Mouse (Mus musculus) ES-E14 (cell line): ENCODE data around the gene Dnaaf3. TPM values are rescaled to one million over a fixed set of nuclear protein-coding genes. Genes with fewer than 3 reads are reported as not detected.
"Not testable (repeated sequence)": the region's sequence is repeated elsewhere in the genome, so short reads cannot be mapped to it uniquely, and the experiment has no call there.

Experiments
- DNase-seq: peaks from one replicate; pipeline ENCODE4 v3.0.0-alpha.2; 2013; ENCODE audit warnings: low read depth, low spot score
- H3K27ac ChIP-seq: 2 replicates; pipeline ENCODE4 v1.5.1; 2012; ENCODE audit warnings: low read depth, mild to moderate bottlenecking, low read length, moderate library complexity, mixed read lengths; ENCODE audit not compliant: poor library complexity, insufficient read depth, severe bottlenecking
- H3K36me3 ChIP-seq: 2 replicates; pipeline ENCODE4 v1.6.1; 2012; ENCODE audit warnings: mild to moderate bottlenecking, low read length, moderate library complexity, mixed read lengths; ENCODE audit not compliant: control insufficient read depth, poor library complexity, insufficient read depth, severe bottlenecking
- H3K4me1 ChIP-seq, 2 experiments: fragments of 150-350 bp in 1 of 2; sonication (generic) in 1 of 2; 2 replicates each; pipeline ENCODE4 v1.6.1; 2012; ENCODE audit warnings: low read length in 2 of 2, mild to moderate bottlenecking in 1 of 2, mixed read lengths in 1 of 2; ENCODE audit not compliant: control insufficient read depth in 2 of 2, insufficient read depth in 2 of 2, poor library complexity in 1 of 2
- H3K4me3 ChIP-seq, 2 experiments: fragments of 150-350 bp in 1 of 2; sonication (generic) in 1 of 2; 2 replicates each; pipeline ENCODE4 v1.5.1; 2012; ENCODE audit warnings: low read length in 2 of 2, low read depth in 1 of 2, mild to moderate bottlenecking in 1 of 2, mixed read lengths in 1 of 2; ENCODE audit not compliant: insufficient read depth in 1 of 2, poor library complexity in 1 of 2, severe bottlenecking in 1 of 2
- H3K9ac ChIP-seq: 2 replicates; pipeline ENCODE4 v1.6.1; 2012; ENCODE audit warnings: low read depth, mild to moderate bottlenecking, low read length, mixed read lengths; ENCODE audit not compliant: poor library complexity, insufficient read depth, severe bottlenecking
- H3K9me3 ChIP-seq: fragments of 150-350 bp; sonication (generic); 2 replicates; pipeline ENCODE4 v1.6.1; 2012; ENCODE audit warnings: low read depth, mild to moderate bottlenecking, low read length; ENCODE audit not compliant: control insufficient read depth, insufficient read depth
- CHD2 ChIP-seq: IDR thresholded peaks from 2 replicates; pipeline ENCODE4 v1.6.1; 2014; ENCODE audit warnings: mild to moderate bottlenecking, low read depth, low read length, inconsistent platforms
- HCFC1 ChIP-seq: IDR thresholded peaks from 2 replicates; pipeline ENCODE4 v1.6.1; 2012; ENCODE audit warnings: low read length, inconsistent platforms, borderline replicate concordance; ENCODE audit not compliant: insufficient read depth
- MAFK ChIP-seq: IDR thresholded peaks from 2 replicates; pipeline ENCODE4 v1.6.1; 2014; ENCODE audit warnings: mild to moderate bottlenecking, low read depth, low read length, inconsistent platforms; ENCODE audit not compliant: insufficient read depth
- ZC3H11A ChIP-seq: IDR thresholded peaks from 2 replicates; pipeline ENCODE4 v1.6.1; 2012; ENCODE audit warnings: low read depth, mild to moderate bottlenecking, inconsistent platforms, low read length, borderline replicate concordance
- ZNF384 ChIP-seq: IDR thresholded peaks from 2 replicates; pipeline ENCODE4 v1.6.1; 2012; ENCODE audit warnings: low read depth, low read length, inconsistent platforms
- in situ Hi-C, 2 experiments: fragments of 600-800 bp; cut with MboI; formaldehyde crosslinking; loops; one replicate each; pipeline ENCODE4 v1.15.1; 2025; ENCODE audit warnings: low sequenced_read_pairs in 2 of 2, inconsistent platforms in 1 of 2; ENCODE audit not compliant: unreplicated experiment in 2 of 2
- total RNA-seq: library from RNA; depleted of rRNA; stranded (reverse); fragments of 300-350 nt; gene quantifications from 2 replicates; pipeline ENCODE4 v1.2.3, GENCODE M21; 2012

The Dnaaf3 gene
- total RNA-seq, 1 experiment = 3.1 TPM

GRCm38 (mm10) chr7:4527302-4527689 is 5.0 kb downstream of the Dnaaf3 start:
- Histone ChIP-seq H3K4me1 (peaks cover 3 to 21% of the 10 kb centered on the region in 2 experiments; a peak in 1 of 4 replicates), H3K27ac (no peak overlapping the region), H3K9me3 (no peaks in the 10 kb centered on the region), H3K36me3 (no peaks in the 10 kb centered on the region), H3K4me3 (peak overlapping the region; percentile 51 to 52), H3K9ac (peak overlapping the region; percentile 65)
- no peak for DNase-seq
- no peak for TF ChIP-seq CHD2
- no peak for TF ChIP-seq ZNF384
- TF ChIP-seq HCFC1 = no peak
- TF ChIP-seq ZC3H11A = no peak
- TF ChIP-seq MAFK = no peak
- in situ Hi-C loops = no loop called here

DNA sequence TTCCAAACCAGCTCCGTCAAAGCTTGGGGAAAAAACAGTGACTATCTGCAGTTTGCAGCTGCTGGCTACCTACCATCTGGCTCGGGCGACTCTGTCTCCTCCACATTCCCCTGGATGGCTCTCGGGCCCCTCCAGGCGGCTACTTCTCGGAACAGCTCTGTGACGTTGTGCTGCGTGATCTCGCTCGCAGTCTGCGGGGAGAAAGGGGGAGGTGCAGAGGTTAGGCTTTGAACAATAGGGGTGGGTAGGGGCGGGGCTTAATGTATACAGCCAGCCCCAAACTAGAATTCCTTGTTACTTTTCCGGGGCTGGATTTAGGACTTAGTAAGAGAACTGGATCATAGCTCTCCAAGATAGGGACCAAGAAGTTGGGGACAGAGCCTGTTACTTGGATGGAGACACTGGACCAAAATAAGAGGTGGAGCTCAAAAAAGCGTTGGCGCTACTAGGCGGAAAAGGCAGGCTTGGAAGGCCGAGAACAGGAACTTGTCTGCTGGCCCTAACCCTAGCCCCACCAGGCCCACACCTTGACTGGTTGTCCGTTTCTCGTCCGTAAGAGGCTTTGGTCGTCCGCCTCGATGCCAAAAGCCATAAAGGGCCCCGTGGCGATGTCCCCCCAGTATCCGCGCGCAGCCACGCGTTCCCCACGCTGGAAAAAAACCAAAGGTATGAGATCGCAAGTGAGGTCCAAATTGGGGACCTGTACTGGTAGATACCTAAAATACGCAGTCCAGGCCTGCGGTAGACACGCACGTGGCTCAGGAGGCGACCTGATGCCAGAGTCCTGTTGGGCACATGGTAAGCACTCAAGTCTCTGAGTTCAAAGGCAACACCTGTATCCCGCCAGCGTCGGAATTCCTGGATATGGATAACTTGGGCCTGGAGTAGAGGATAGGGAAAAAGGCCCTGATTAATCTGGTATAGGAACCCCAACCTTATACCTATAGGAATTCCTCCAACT is 5.6 kb downstream of the Dnaaf3 start:
- DNase-seq = peak; percentile 94
- in situ Hi-C loops = no loop called here
- H3K9ac ChIP-seq = peak overlapping the region; percentile 70

DNA sequence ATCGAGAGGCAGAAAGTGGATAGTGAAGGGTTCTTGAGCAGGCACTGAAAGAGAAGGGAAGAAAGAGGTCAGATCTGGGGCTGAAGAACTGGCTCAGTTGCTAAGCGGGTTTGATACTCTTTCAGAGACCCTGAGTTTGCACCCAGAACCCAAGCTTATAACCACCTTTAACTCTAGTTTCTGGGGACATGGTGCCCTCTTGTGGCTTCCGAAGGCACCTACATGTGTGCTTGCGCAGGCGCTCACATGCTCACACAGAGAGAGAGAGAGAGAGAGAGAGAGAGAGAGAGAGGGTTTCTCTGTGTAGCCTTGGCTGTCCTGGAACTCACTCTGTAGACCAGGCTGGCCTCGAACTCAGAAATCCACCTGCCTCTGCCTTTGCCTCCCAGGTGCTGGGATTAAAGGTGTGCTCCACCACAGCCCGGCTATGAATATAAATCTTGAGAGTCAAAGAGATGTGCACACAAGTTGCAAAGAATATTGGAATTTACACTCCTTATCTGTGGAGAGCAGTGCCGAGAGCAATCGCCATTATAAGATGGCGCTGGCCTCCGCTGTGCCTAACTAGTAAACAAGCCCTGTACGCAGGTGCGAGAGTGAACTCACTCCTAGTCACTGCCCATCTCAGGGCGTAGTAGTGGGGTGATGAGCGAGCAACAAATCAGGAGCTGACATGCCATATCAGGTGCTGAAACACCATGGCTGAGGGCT is 7.9 kb downstream of the Dnaaf3 start, which contains the start of gene Tnni3:
Gene Tnni3 (minus strand): TSS at position 18 of the 711 bp plus-strand sequence.
- H3K4me3 ChIP-seq, H3K36me3 ChIP-seq, H3K9me3 ChIP-seq, H3K27ac ChIP-seq, DNase-seq, H3K9ac ChIP-seq, in situ Hi-C loops: not testable (repeated sequence)
- peak; percentile 70; the same call in 1 of the 2 replicates for TF ChIP-seq ZC3H11A
- peaks cover 3 to 25% of the 10 kb centered on the region in 2 experiments; a peak in 2 of 4 replicates for H3K4me1 ChIP-seq

More for the DNA sequence above, 5.6 kb downstream of the Dnaaf3 start:
- Histone ChIP-seq H3K4me1 (peaks cover 3 to 21% of the 10 kb centered on the region in 2 experiments; a peak in 1 of 4 replicates), H3K4me3 (peak overlapping the region; percentile 46 to 51), H3K9me3 (no peaks in the 10 kb centered on the region), H3K27ac (0 out of 2 replicates have a peak overlapping the region, but pooled peaks have one; percentile 8), H3K36me3 (no peaks in the 10 kb centered on the region)
- peak; percentile 83 for TF ChIP-seq CHD2
- TF ChIP-seq HCFC1 = no peak
- peak; percentile 19; the same call in 1 of the 2 replicates for TF ChIP-seq ZC3H11A
- no peak for TF ChIP-seq ZNF384

DNA sequence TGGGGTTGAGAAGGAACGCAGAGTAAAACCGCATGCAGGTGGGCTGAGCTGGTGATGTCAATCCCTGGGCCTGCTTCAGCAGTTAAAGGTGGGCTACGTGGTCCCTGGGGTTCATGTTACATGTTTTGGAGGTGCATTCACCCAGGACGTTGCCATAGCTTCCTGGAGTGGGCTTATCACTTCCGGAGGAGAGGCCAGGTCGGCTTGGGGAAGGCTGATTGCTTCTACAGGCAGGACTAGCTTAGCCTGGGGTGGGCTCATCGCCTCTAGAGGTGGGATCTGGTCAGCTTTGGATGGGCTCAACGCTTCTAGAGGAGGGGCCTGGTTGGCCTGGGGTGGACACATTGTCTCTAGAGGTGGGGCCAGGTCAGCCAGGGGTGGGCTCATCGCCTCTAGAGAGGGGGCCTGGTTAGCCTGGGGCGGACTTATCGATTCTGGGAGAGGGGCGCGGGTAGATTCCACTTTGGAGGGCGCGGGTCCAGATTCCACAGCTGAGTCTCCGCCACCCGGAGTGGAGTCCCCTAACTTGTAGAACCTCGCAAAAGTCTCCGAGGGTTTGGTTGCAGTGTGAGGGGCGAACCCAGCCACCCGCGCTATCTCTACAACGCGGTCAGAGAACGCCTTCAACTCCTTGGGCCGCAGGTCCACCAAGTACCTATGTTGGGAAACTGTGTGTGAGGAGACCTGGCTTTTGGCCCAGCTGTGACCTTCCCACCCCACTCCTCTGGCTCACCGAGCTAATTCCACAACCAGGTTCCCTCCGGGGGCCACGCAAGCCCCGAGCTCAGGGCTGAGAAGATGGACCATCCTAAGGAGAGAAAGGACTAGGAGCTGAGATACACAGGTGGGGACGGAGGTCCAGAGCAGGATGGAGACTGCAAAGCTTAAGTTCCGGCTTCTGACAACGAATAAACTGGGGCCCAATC is 8.8 kb downstream of the Dnaaf3 start:
- DNase-seq = no peak
- Histone ChIP-seq H3K4me1 (peaks cover 3 to 25% of the 10 kb centered on the region in 2 experiments; a peak in 2 of 4 replicates), H3K4me3 (no peak overlapping the region), H3K36me3 (peaks cover 2% of the 10 kb centered on the region; the same call in 1 of the 2 replicates), H3K9ac (no peak overlapping the region), H3K9me3 (no peaks in the 10 kb centered on the region), H3K27ac (no peak overlapping the region)
- in situ Hi-C loops = no loop called here
- TF ChIP-seq ZC3H11A = no peak
- no peak for TF ChIP-seq CHD2
- TF ChIP-seq MAFK = no peak
- no peak for TF ChIP-seq HCFC1
- no peak for TF ChIP-seq ZNF384
